Mouse (Mus musculus) hindbrain, embryonic 14.5 days (tissue): ENCODE data around the gene Xylt1. TPM values are rescaled to one million over a fixed set of nuclear protein-coding genes. Genes with fewer than 3 reads are reported as not detected.

Experiments
- ATAC-seq: fragments of 200-750 bp; cut with Nextera tagmentation; 2 replicates; pipeline ENCODE4 v1.8.0; 2017; ENCODE audit warnings: moderate number of reproducible peaks, mild to moderate bottlenecking, moderate TSS enrichment, moderate library complexity; ENCODE audit not compliant: low FRiP score
- DNase-seq: peaks from one replicate; pipeline ENCODE4 v3.0.0-alpha.2; 2015; ENCODE audit warnings: low spot score
- H3K27ac ChIP-seq: fragments of 300-500 bp; sonication (generic); 2 replicates; pipeline ENCODE4 v1.5.1; 2014; ENCODE audit warnings: mild to moderate bottlenecking, moderate library complexity
- H3K27me3 ChIP-seq: fragments of 300-500 bp; sonication (generic); 2 replicates; pipeline ENCODE4 v1.6.1; 2014; ENCODE audit warnings: mild to moderate bottlenecking, low read length, mixed read lengths; ENCODE audit not compliant: control insufficient read depth, insufficient read depth
- H3K36me3 ChIP-seq: fragments of 300-500 bp; sonication (generic); replicated peaks from 2 replicates; pipeline ENCODE4 v1.6.1; 2014; ENCODE audit not compliant: control insufficient read depth, insufficient read depth
- H3K4me1 ChIP-seq: fragments of 300-500 bp; sonication (generic); replicated peaks from 2 replicates; pipeline ENCODE4 v1.6.1; 2014; ENCODE audit warnings: antibody characterized with exemption, low read length, mixed read lengths; ENCODE audit not compliant: control insufficient read depth, insufficient read depth
- H3K4me2 ChIP-seq: fragments of 300-500 bp; sonication (generic); replicated peaks from 2 replicates; pipeline ENCODE4 v1.6.1; 2014; ENCODE audit warnings: mild to moderate bottlenecking, moderate library complexity
- H3K4me3 ChIP-seq: fragments of 300-500 bp; sonication (generic); replicated peaks from 2 replicates; pipeline ENCODE4 v1.5.1; 2014; ENCODE audit warnings: mild to moderate bottlenecking, low read length
- H3K9ac ChIP-seq: fragments of 300-500 bp; sonication (generic); 2 replicates; pipeline ENCODE4 v1.6.1; 2014
- H3K9me3 ChIP-seq: fragments of 300-500 bp; sonication (generic); 2 replicates; pipeline ENCODE4 v1.6.1; 2016; ENCODE audit warnings: low read length; ENCODE audit not compliant: control insufficient read depth
- WGBS: fragments of 180-500 bp; shearing (Covaris S2); extraction: QIAGEN DNeasy Blood & Tissue Kit; methylation state at CpG from one replicate; pipeline ENCODE4 v1.1.7; 2014; 5-methylcytosine and 5-hydroxymethylcytosine counted together
- polyA plus RNA-seq: library from polyadenylated mRNA; unstranded; fragments of >200 nt; fragmentation: Nextera tagmentation; extraction: Ambion mirVana; gene quantifications from 2 replicates; pipeline ENCODE4 v1.2.1, GENCODE M21; 2014

Gene Xylt1
- polyA plus RNA-seq, 1 experiment from 2014 or later = 4.3 TPM

DNA sequence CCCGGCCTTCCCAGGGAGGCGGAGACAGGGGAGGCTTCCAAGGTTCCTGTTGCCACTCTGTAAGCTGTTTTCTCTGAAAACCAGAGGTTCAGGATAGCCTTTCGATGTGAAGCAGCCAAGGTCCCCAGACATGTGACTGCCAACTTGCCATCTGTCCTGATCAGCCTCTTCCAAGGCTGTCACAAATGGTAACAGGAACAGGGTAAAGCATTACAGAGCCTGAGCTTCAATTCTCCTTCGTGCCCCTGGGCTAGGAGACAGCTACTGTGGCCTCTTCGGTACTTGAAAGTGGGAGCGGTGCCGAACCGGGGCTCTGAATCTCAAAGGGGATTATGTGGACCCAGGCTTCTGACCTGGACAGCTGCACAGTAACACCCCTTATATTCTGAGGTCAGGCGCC, 287.4 kb downstream of the Xylt1 start:
- Histone ChIP-seq H3K4me2 (no peak overlapping the region), H3K27ac (no peak overlapping the region), H3K9me3 (no peaks in the 10 kb centered on the region), H3K9ac (no peak overlapping the region), H3K4me3 (no peak overlapping the region), H3K36me3 (peaks cover 7% of the 10 kb centered on the region; the same call in 1 of the 2 replicates), H3K4me1 (no peaks in the 10 kb centered on the region), H3K27me3 (no peaks in the 10 kb centered on the region)
- 84% methylated on average over 9 of the region's 9 CpGs for WGBS
- no peak for DNase-seq
- ATAC-seq = no peak

GRCm38 (mm10) chr7:117672121-117672591, 291.4 kb downstream of the Xylt1 start:
- Histone ChIP-seq H3K27ac (no peak overlapping the region), H3K4me2 (no peak overlapping the region), H3K9me3 (no peaks in the 10 kb centered on the region), H3K4me1 (no peaks in the 10 kb centered on the region), H3K27me3 (no peaks in the 10 kb centered on the region), H3K36me3 (peaks cover 6% of the 10 kb centered on the region; the same call in 1 of the 2 replicates), H3K9ac (no peak overlapping the region), H3K4me3 (no peak overlapping the region)
- no peak for DNase-seq
- WGBS = 89% methylated on average over 7 of the region's 7 CpGs
- ATAC-seq = no peak

GRCm38 (mm10) chr7:117686120-117686996, 305.6 kb downstream of the Xylt1 start:
- peak; percentile 88 for ATAC-seq
- peak; percentile 46 for DNase-seq
- no peaks in the 10 kb centered on the region for H3K9me3 ChIP-seq
- no peaks in the 10 kb centered on the region for H3K36me3 ChIP-seq
- no peak overlapping the region for H3K4me2 ChIP-seq
- H3K9ac ChIP-seq = no peak overlapping the region
- H3K4me3 ChIP-seq = no peak overlapping the region
- H3K27ac ChIP-seq = peak overlapping the region; percentile 21; the same call in 1 of the 2 replicates
- H3K4me1 ChIP-seq = peaks cover 12% of the 10 kb centered on the region
- 6% methylated on average over 5 of the region's 5 CpGs for WGBS
- H3K27me3 ChIP-seq = no peaks in the 10 kb centered on the region

DNA sequence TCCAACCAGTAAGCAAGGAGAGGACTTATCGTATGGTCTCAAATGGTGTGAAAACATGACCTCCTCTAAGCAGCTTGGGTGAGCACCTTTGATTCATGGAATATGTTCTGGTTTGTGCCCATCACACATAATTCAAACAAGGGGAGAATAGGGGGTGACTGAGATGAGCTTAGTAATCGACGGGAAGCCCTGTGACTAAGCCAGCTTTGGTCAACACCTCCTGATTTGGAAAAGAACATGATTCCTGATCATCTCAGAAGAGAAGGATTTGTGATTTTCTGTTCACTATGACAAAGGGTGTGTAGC, 306.2 kb downstream of the Xylt1 start:
- Histone ChIP-seq H3K9ac (no peak overlapping the region), H3K27me3 (no peaks in the 10 kb centered on the region), H3K4me1 (peaks cover 12% of the 10 kb centered on the region), H3K36me3 (no peaks in the 10 kb centered on the region), H3K27ac (no peak overlapping the region), H3K4me3 (no peak overlapping the region), H3K9me3 (no peaks in the 10 kb centered on the region), H3K4me2 (no peak overlapping the region)
- DNase-seq (no peak), ATAC-seq (peak; percentile 27; the same call in 1 of the 2 replicates)
- WGBS = 32% methylated on average over 3 of the region's 3 CpGs

GRCm38 (mm10) chr7:117695612-117696011, 314.8 kb downstream of the Xylt1 start:
- peaks cover 16% of the 10 kb centered on the region for H3K4me1 ChIP-seq
- H3K27ac ChIP-seq = no peak overlapping the region
- H3K4me2 ChIP-seq = no peak overlapping the region
- no peak overlapping the region for H3K4me3 ChIP-seq
- H3K27me3 ChIP-seq = no peaks in the 10 kb centered on the region
- H3K36me3 ChIP-seq = no peaks in the 10 kb centered on the region
- WGBS = 91% methylated on average over 4 of the region's 4 CpGs
- no peak overlapping the region for H3K9ac ChIP-seq
- ATAC-seq (no peak), DNase-seq (no peak)
- no peaks in the 10 kb centered on the region for H3K9me3 ChIP-seq

DNA sequence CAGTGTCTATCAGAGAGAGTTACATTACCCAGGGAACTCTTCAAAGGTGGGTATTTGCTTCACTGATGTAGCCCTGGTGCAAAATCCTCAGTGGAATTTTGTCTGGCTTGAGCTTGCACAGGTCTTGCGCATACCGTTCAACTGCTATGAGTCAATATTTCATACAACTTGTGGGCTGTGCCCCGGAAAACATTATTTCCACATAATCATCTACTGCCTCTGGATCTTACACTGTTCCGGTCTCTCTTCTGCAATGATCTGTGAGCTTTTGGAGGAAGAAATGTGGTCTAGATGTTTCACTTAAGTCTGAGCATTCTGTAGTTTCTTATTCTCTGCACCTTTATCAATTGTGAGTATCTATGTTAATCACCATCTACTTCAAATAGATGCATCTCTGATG, 316.9 kb downstream of the Xylt1 start:
- H3K27me3 ChIP-seq = no peaks in the 10 kb centered on the region
- H3K4me2 ChIP-seq = no peak overlapping the region
- ATAC-seq (no peak), DNase-seq (no peak)
- no peak overlapping the region for H3K27ac ChIP-seq
- H3K36me3 ChIP-seq = no peaks in the 10 kb centered on the region
- WGBS = 95% methylated on average over 4 of the region's 4 CpGs
- no peak overlapping the region for H3K4me3 ChIP-seq
- peaks cover 16% of the 10 kb centered on the region for H3K4me1 ChIP-seq
- H3K9me3 ChIP-seq = no peaks in the 10 kb centered on the region
- H3K9ac ChIP-seq = no peak overlapping the region

DNA sequence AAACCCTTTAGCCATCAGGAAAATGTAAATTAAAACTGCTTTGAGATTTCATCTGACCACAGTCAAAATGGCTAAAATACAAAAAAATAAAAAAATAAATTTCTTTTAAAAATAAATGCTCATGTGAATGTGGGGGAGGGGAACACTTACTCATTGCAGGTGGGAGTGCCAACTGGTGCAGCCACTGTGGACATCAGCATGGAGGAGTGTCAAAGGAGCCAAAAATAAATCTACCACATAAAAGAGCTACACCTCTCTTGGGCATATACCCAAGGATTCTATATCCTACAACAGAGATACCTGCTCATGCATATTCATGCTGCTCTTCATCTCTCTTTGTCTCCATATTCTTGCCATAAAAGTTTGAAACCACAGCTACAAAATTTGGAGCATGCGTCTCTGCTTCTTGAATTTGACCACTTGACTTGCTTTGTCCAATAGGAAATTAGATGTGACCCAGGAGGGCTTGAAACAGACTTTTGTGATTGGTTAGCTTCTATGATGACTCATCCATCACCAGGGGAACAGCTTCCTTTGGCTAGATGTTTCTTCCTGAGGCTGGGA, 317.9 kb downstream of the Xylt1 start:
- H3K4me1 ChIP-seq = peaks cover 16% of the 10 kb centered on the region
- no peak overlapping the region for H3K4me2 ChIP-seq
- no peak overlapping the region for H3K4me3 ChIP-seq
- 92% methylated on average over 1 of the region's 1 CpGs for WGBS
- H3K27me3 ChIP-seq = no peaks in the 10 kb centered on the region
- H3K9me3 ChIP-seq = no peaks in the 10 kb centered on the region
- H3K27ac ChIP-seq = no peak overlapping the region
- H3K9ac ChIP-seq = no peak overlapping the region
- ATAC-seq (no peak), DNase-seq (no peak)
- H3K36me3 ChIP-seq = no peaks in the 10 kb centered on the region

GRCm38 (mm10) chr7:117699343-117699985, 318.7 kb downstream of the Xylt1 start:
- Histone ChIP-seq H3K4me1 (peaks cover 16% of the 10 kb centered on the region), H3K27me3 (no peaks in the 10 kb centered on the region), H3K36me3 (no peaks in the 10 kb centered on the region), H3K9ac (no peak overlapping the region), H3K27ac (peak overlapping the region; percentile 12; the same call in 1 of the 2 replicates), H3K4me2 (0 out of 2 replicates have a peak overlapping the region, but pooled peaks have one; percentile 17), H3K9me3 (no peaks in the 10 kb centered on the region), H3K4me3 (no peak overlapping the region)
- peak; percentile 70 for DNase-seq
- WGBS = 42% methylated on average over 4 of the region's 4 CpGs
- ATAC-seq = peak; percentile 84

- ATAC-seq (no peak), DNase-seq (no peak)
- H3K27me3 ChIP-seq = no peaks in the 10 kb centered on the region
- H3K9ac ChIP-seq = no peak overlapping the region
- H3K4me3 ChIP-seq = no peak overlapping the region
- peak overlapping the region; percentile 27; the same call in 1 of the 2 replicates for H3K27ac ChIP-seq
- no peaks in the 10 kb centered on the region for H3K36me3 ChIP-seq
- 54% methylated on average over 6 of the region's 6 CpGs for WGBS
- H3K4me2 ChIP-seq = no peak overlapping the region
- no peaks in the 10 kb centered on the region for H3K9me3 ChIP-seq
- peaks cover 16% of the 10 kb centered on the region for H3K4me1 ChIP-seq
Measured at GRCm38 (mm10) chr7:117700066-117700465, 319.3 kb downstream of the Xylt1 start.
